Mouse (Mus musculus) liver, adult 10 weeks (tissue): Measurements from ENCODE around the gene Fhl3. TPM values are rescaled to one million over a fixed set of nuclear protein-coding genes. Genes with fewer than 3 reads are reported as not detected.

Experiments
- polyA plus RNA-seq: library from polyadenylated mRNA; stranded (reverse); fragments of 350-450 nt; fragmentation: Illumina TruSeq; extraction: RNeasy Lipid Tissue Mini Kit (QIAGEN cat#74804); gene quantifications from one replicate; pipeline ENCODE4 v1.2.3, GENCODE M21; 2014; ENCODE audit warnings: low read depth, low replicate concordance

Fhl3 gene
- not detected for polyA plus RNA-seq

GRCm38 (mm10) chr4:124700248-124700971, at the start of gene Fhl3:
Gene Fhl3 (plus strand): TSS chr4:124700701.

GRCm38 (mm10) chr4:124656518-124656853, 44.0 kb upstream of the Fhl3 start, which contains the start of gene Pou3f1:
Gene Pou3f1 (plus strand): TSS chr4:124656807.

GRCm38 (mm10) chr4:124693135-124693894, 7.2 kb upstream of the Fhl3 start, which contains the start of gene Utp11:
Gene Utp11 (minus strand): TSS chr4:124693600.

GRCm38 (mm10) chr4:124714545-124715481, 14.3 kb downstream of the Fhl3 start, which contains the start of gene Sf3a3:
Gene Sf3a3 (plus strand): TSS chr4:124714776.

GRCm38 (mm10) chr4:124741376-124742343, 41.2 kb downstream of the Fhl3 start, which contains the start of gene Inpp5b:
Gene Inpp5b (plus strand): TSS chr4:124741850.

Other genes starting within 250 kb of the Fhl3 start
- not detected for gene 3100002H09Rik, start 89.9 kb upstream of the Fhl3 start, polyA plus RNA-seq
- not detected for gene Pou3f1, start 43.9 kb upstream of the Fhl3 start, polyA plus RNA-seq
- 27.4 TPM for gene Utp11, start 7.1 kb upstream of the Fhl3 start, polyA plus RNA-seq
- gene Sf3a3, start 14.1 kb downstream of the Fhl3 start, polyA plus RNA-seq, result 15.3 TPM
- 15.7 TPM for gene Inpp5b, start 41.1 kb downstream of the Fhl3 start, polyA plus RNA-seq
- 7.2 TPM for gene Mtf1, start 101.4 kb downstream of the Fhl3 start, polyA plus RNA-seq
- gene Yrdc, start 150.0 kb downstream of the Fhl3 start, polyA plus RNA-seq, result 15.7 TPM
- gene 1110065P20Rik, start 150.5 kb downstream of the Fhl3 start, polyA plus RNA-seq, result 1.5 TPM
- gene Maneal, start 161.5 kb downstream of the Fhl3 start, polyA plus RNA-seq, result not detected
- not detected for gene Epha10, start 180.2 kb downstream of the Fhl3 start, polyA plus RNA-seq
- 2.9 TPM for gene 9930104L06Rik, start 236.3 kb downstream of the Fhl3 start, polyA plus RNA-seq
- 1.5 TPM for gene Cdca8, start 238.6 kb downstream of the Fhl3 start, polyA plus RNA-seq